Mouse (Mus musculus) bone marrow macrophage, adult 2 months (primary cell): Measurements from ENCODE around the gene Eif2d.
A peak's percentile ranks its signal among the peaks of the same experiment; 100 is the strongest.

Experiments used
- CTCF ChIP-seq: IDR thresholded peaks from 2 replicates; pipeline ENCODE4 v1.5.1; 2012; ENCODE audit warnings: low read depth, mild to moderate bottlenecking, low read length, moderate library complexity
- POLR2A ChIP-seq: IDR thresholded peaks from 2 replicates; pipeline ENCODE4 v1.6.1; 2012; ENCODE audit warnings: mild to moderate bottlenecking, low read depth, low read length, borderline replicate concordance

DNA sequence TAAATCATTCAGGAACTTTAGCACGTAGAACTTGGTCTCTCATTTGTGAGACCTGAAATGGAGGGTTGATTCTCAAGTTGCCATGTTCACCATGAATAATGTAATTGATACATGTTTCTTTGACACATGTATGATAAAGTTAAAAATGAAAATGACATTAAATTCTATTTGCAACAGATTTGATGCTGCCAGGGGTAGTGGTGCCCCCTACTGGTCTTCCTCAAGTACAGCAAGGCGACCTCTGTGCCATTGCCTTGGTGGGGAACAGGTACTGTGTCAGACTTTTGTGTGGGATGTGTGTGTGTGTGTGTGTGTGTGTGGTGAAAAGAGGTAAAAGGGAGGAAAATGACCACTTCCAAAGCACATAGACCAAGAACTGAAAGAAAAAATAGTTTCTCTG is 2.5 kb downstream of the Eif2d start:
- TF ChIP-seq POLR2A (no peak), CTCF (peak; percentile 84)
